Mouse (Mus musculus): ENCODE data around the gene Cdc42bpg. TPM values are rescaled to one million over a fixed set of nuclear protein-coding genes. Genes with fewer than 3 reads are reported as not detected.

The Cdc42bpg gene
- total RNA-seq (2023), result 8.2 TPM

DNA sequence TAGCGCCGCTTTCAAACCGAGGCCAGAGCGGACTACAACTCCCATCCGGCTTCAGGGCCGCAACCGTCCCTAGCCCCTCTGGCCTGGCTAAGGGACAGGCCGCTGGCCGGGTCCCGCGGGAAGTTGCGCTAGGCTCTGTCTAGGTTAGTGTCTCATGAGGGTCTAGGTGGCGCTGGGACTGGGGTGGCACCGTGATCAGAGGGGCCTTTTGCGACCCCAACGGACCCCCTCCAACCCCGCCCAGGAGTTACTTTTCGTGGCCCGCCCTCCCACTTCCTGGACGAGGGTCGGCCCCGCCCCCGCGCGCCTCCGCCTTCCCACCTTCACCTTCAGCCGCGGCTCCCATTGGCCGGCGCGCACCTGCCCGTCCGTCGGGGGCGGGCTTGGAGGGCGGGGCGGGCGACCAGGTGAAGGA lies at the start of gene Cdc42bpg:
Gene Cdc42bpg, plus strand, starts transcription at position 320 of the 415 bp plus-strand sequence.

DNA sequence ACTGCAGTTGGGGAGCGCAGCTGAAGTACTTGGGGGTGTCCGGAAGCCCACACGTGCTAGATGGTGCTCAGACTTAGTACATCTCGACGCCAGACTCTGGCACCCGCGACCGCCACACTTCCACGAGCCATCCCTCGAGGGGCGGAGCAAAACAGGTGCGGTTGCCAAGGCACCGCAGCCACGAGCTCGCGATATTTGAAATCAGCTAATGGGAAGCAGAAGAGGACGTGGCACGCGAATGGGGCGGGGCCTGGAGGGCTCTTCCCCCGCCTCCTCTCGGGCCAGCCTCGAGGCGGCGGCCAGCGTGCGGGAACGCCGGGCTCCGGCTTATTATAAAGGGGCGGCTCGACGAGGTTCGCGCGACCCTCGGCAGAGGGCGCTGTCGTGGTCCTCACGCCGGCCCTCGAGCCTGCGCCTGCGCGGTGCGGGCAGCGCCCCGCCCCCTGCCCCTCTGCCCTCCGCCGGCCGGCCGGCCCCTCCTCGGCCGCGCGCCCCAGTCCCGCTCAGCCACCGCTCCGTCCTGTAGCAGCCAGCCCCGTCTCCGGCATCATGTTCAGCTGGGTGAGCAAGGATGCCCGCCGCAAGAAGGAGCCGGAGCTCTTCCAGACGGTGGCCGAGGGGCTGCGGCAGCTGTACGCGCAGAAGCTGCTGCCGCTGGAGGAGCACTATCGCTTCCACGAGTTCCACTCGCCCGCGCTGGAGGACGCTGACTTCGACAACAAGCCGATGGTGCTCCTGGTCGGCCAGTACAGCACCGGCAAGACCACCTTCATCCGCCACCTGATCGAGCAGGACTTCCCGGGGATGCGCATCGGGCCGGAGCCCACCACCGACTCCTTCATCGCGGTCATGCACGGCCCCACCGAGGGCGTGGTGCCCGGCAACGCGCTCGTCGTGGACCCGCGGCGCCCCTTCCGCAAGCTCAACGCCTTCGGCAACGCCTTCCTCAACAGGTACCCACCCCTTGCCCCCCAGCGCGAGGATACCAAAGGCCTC lies 29.5 kb upstream of the Cdc42bpg start, which contains the start of gene Ehd1:
Gene Ehd1, plus strand, starts transcription at position 300 of the 996 bp plus-strand sequence.

DNA sequence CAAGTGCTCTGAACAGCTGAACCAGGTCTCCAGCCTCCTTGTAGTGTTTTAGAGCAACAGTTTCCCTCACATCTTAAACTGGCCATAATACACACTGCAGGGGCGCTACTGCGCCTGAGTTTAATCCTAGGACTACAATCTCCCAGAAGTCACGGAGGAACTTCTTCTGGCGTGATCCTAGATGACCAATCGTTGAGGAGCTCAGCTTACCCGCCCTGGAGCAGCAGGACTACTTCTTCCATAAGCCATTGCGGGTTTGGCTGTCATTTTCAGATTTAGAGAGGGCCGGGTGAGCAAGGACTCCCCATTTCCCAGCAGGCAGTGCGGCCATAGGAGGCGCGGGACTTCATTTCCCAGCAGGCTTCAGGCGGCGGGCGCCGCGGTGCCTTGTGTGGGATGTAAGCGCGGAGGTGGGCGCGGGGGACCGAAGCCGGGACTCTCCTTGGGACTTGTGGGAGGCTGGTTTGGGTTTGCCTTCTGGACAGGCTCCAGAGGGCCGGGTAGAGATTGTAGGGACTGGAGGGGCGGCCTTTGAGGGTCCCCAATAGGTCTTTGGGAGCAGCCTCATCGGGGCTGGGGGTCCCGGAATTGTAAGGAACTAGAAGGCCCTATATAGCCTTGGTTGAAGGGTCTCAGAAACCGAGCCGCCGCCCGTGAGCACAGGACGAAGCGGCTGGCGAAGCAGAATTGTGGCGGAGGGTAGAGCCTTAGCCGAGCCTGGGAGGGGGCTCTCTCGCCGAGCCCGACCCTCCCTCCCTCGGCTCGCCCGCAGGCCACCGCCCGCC lies 28.6 kb downstream of the Cdc42bpg start, which contains the start of gene Men1:
Gene Men1, plus strand, starts transcription at position 307 of the 785 bp plus-strand sequence.

DNA sequence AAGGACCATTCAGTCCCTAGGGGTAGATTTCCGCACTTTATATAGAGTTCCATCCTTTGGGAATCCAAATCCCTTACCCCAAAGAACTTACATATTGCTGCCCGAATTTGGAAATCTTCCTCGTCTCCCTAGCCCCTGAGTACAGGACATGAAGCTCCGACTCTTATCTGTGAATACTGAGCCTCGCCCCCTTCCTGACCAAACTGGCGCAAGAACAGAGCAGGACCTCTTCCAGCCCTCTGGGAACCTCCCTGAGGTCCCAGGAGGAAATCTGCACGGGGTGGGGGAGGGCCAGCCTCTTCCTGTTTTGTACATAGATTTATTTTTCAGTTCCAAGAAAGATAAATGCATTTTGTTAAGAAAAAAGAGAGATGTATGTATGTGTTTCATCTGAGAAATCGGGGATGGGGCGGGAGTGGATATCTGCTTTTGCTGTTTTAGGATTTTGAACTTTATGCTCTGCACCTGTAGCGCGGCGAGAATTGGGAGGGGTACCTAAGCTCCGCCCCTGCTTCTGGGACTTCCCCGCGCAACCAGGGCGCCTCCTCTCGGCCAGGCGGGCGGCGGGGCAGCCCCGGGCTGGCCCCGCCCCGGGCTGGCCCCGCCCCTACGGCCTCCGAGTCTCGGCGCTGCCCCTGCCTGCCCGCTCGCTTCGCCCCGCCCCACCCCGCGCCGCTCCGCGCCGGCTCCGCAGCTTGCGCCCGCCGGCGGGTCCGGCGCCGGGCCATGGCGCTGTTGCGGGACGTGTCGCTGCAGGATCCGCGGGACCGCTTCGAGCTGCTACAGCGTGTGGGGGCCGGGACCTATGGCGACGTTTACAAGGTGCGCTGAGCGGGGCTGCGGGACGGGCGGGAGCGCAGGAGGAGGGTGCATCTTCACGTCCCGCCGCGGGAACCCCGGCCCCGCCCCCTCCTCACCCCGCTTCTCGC lies 34.5 kb downstream of the Cdc42bpg start, which contains the start of gene Map4k2:
Gene Map4k2, plus strand, starts transcription at position 612 of the 929 bp plus-strand sequence.

DNA sequence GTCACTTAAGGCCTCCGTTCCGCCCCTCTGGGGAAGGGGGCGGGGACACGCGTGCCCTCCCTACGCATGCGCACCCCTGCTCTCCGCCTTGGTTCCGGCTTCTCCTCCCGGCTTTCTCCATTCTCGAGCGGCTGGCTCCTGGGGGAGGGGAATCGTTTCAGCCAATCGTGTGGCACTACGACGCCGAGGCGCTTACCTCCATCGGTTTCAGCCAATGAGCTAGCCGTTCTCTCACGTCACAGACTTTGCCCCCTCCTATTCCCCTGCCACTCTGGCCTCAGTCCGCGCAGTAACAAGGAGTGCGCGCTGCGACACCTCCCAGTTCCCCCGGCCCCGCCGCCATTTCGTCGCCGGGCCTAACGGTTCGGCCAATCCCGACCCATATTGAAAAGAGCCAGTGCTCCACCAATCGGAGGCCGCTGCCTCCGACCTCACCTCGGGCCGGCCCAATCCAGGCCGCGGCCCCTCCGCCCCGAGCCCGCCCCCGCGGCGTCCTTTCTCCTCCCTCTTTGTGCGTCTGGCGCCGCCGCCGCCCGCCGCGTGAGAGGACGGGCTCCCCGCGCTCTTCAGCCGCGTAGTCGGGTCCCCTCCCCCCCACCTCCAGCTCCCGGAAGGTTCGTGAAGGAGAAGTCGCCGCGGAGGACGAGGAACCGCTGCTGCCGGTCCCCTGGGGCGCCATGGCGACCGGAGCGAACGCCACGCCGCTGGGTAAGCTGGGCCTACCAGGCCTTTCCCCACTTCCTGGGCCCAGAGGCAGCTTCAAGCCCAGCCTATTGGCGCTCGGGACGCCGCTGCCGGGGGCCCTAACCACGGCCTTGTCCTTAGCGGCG lies 57.4 kb downstream of the Cdc42bpg start, which contains the start of gene Sf1:
Gene Sf1, plus strand, starts transcription at position 280 of the 830 bp plus-strand sequence.

Other genes with a start within 250 kb of the Cdc42bpg start
- 21.1 TPM for gene Mrpl49, start 248.7 kb upstream of the Cdc42bpg start, total RNA-seq (2023)
- 3,183 TPM for gene Fau, start 248.6 kb upstream of the Cdc42bpg start, total RNA-seq (2023)
- 15.9 TPM for gene Znhit2, start 245.3 kb upstream of the Cdc42bpg start, total RNA-seq (2023)
- 18.6 TPM for gene Tm7sf2, start 238.1 kb upstream of the Cdc42bpg start, total RNA-seq (2023)
- 112 TPM for gene Vps51, start 229.2 kb upstream of the Cdc42bpg start, total RNA-seq (2023)
- not detected for gene Tmem262, start 226.4 kb upstream of the Cdc42bpg start, total RNA-seq (2023)
- 1.7 TPM for gene Gm28374, start 224.2 kb upstream of the Cdc42bpg start, total RNA-seq (2023)
- 62.2 TPM for gene Zfpl1, start 221.5 kb upstream of the Cdc42bpg start, total RNA-seq (2023)
- gene Cdca5, start 221.5 kb upstream of the Cdc42bpg start, total RNA-seq (2023), result 0.95 TPM
- gene AC131692.1, start 212.0 kb upstream of the Cdc42bpg start, total RNA-seq (2023), result not detected
- not detected for gene Naaladl1, start 200.7 kb upstream of the Cdc42bpg start, total RNA-seq (2023)
- gene Sac3d1, start 187.8 kb upstream of the Cdc42bpg start, total RNA-seq (2023), result 13.2 TPM
- 33.3 TPM for gene Snx15, start 178.2 kb upstream of the Cdc42bpg start, total RNA-seq (2023)
- gene Batf2, start 165.5 kb upstream of the Cdc42bpg start, total RNA-seq (2023), result not detected
- gene Arl2, start 164.9 kb upstream of the Cdc42bpg start, total RNA-seq (2023), result 26.4 TPM
- gene Majin, start 122.1 kb upstream of the Cdc42bpg start, total RNA-seq (2023), result not detected
- gene Gpha2, start 80.1 kb upstream of the Cdc42bpg start, total RNA-seq (2023), result not detected
- 26.0 TPM for gene Ppp2r5b, start 70.6 kb upstream of the Cdc42bpg start, total RNA-seq (2023)
- gene Atg2a, start 64.8 kb upstream of the Cdc42bpg start, total RNA-seq (2023), result 188 TPM
- 24.4 TPM for gene Ehd1, start 29.7 kb upstream of the Cdc42bpg start, total RNA-seq (2023)
- 38.0 TPM for gene Men1, start 28.5 kb downstream of the Cdc42bpg start, total RNA-seq (2023)
- 557 TPM for gene Map4k2, start 34.7 kb downstream of the Cdc42bpg start, total RNA-seq (2023)
- 1,089 TPM for gene Sf1, start 57.2 kb downstream of the Cdc42bpg start, total RNA-seq (2023)
- gene Pygm, start 77.9 kb downstream of the Cdc42bpg start, total RNA-seq (2023), result 46.4 TPM
- 934 TPM for gene Rasgrp2, start 92.9 kb downstream of the Cdc42bpg start, total RNA-seq (2023)
- gene Nrxn2, start 112.3 kb downstream of the Cdc42bpg start, total RNA-seq (2023), result 0.38 TPM
- gene Slc22a12, start 236.6 kb downstream of the Cdc42bpg start, total RNA-seq (2023), result not detected

Data from CD4-positive naive resting alpha-beta T cell, adult 57 days (primary cell).